Mouse (Mus musculus) layer of hippocampus, adult 2 months (tissue): ENCODE measurements around the gene Vim. TPM values are rescaled to one million over a fixed set of nuclear protein-coding genes. Genes with fewer than 3 reads are reported as not detected.

ENCODE experiments used
- DNase-seq, 2 experiments: peaks; one replicate each; pipeline ENCODE4 v3.0.0; 2022; ENCODE audit warnings: low spot score in 2 of 2
- H3K27ac ChIP-seq: fragments of 200-600 bp; 2 replicates; pipeline ENCODE4 v1.8.1; 2022
- H3K4me3 ChIP-seq: fragments of 200-600 bp; 2 replicates; pipeline ENCODE4 v1.8.1; 2022; ENCODE audit warnings: mild to moderate bottlenecking
- CTCF ChIP-seq: fragments of 200-600 bp; conservative IDR thresholded peaks from 2 replicates; pipeline ENCODE4 v1.8.1; 2022; ENCODE audit warnings: antibody characterized with exemption, mild to moderate bottlenecking, moderate library complexity
- long read RNA-seq, 2 experiments: library from polyadenylated mRNA; stranded (forward); transcript quantifications; one replicate each; pipeline ENCODE4 v2.0.0; 2021; ENCODE audit warnings: borderline mapping rate in 2 of 2
- total RNA-seq, 2 experiments: library from RNA; stranded (reverse); gene quantifications; 2 replicates each; pipeline ENCODE4 v1.2.3; 2021

The Vim gene
- 10 to 100 TPM; 57.4 to 71.6 TPM for total RNA-seq
- long read RNA-seq, experiment 1, transcript Vim-201 (9 exons, 2,193 nt), result major isoform, 18 of 20 reads
- long read RNA-seq, experiment 1, partial matches to known transcripts, result 1 of 20 reads
- long read RNA-seq, experiment 1, other reads (novel, unspliced or antisense), result 1 of 20 reads
- long read RNA-seq, experiment 2, transcript Vim-201 (9 exons, 2,193 nt), result major isoform, 20 of 21 reads
- long read RNA-seq, experiment 2, partial matches to known transcripts, result 0 of 21 reads
- long read RNA-seq, experiment 2, other reads (novel, unspliced or antisense), result 0 of 21 reads

DNA sequence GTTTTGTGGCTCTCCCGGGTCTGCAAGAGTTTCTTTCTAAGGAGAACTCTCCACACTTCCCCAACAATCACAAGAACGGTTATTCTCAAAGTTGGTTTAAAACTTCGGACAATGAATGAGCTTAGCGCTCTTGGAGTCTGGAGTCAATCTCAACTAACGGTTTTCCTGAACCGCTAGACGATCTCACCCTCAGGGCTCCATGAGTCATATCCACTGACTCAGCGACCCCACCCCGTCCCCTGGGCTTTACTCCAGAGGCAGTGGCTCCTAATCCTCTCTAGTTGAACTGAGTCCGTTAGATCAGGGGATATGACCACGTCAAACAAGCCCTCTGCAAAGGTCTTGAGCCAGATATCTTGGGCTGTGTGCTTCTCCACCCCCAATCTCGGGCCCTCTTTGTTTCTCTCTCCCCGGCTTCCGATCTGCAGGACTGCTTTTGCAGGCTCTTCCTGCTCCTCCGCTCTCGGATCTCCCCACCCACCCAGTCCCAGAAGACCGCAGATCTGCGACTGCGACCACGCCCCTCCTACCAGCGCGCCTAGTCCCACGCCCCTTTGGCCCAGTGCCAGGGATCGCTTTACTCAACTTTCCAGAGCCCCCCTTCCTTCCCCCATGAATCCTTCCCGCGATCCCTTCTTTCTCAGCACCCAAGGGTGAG lies at the start of gene Vim:
Vim (plus strand) TSS at position 520 of the 658 bp plus-strand sequence.
- DNase-seq, result peak; percentile 20 to 24
- Histone ChIP-seq H3K27ac (peak within 1 kb of the TSS; percentile 85), H3K4me3 (peak within 1 kb of the TSS; percentile 63)
- TF ChIP-seq CTCF, result no peak

DNA sequence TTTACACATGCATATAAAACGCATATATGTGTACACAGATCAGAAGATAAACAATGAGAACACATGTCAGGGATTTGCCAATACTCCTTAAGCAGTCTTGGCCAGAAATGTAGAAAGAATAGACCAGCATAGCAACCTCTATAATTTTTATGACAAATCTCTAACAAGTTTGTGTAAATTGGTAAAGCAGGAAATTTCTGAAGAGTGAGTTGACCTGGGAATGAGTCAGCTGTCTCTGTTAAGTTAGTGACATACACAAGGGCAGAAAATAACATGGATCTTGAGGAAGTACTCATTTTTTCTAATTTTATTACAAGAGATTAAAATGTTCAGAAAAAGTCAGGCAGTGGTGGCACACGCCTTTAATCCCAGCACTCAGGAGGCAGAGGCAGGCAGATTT lies 47.5 kb upstream of the Vim start:
- TF ChIP-seq CTCF, result no peak
- Histone ChIP-seq H3K4me3 (no peak overlapping the region), H3K27ac (0 out of 2 replicates have a peak overlapping the region, but pooled peaks have one; percentile 1)
- DNase-seq, result no peak

DNA sequence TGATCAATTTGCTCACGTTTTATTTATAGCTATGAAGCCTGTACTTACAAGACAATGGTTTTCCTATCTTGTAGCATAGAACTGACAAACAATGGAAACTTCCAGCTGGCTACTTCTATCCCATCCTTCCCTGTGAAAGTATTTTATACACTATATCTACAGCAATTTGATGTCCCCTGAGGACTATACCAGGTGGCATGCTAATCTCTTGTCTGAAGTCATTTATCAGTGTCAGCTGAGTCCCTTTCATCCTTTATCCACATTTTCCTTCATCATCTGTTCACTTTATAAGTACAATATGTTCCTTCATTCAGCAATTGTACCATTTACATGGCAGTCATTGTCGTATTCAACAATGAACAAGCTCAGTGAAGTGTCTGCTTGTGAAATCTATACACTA lies 46.6 kb upstream of the Vim start:
- DNase-seq, result no peak
- Histone ChIP-seq H3K27ac (peak overlapping the region; percentile 69; the same call in 1 of the 2 replicates), H3K4me3 (no peak overlapping the region)
- TF ChIP-seq CTCF, result no peak

DNA sequence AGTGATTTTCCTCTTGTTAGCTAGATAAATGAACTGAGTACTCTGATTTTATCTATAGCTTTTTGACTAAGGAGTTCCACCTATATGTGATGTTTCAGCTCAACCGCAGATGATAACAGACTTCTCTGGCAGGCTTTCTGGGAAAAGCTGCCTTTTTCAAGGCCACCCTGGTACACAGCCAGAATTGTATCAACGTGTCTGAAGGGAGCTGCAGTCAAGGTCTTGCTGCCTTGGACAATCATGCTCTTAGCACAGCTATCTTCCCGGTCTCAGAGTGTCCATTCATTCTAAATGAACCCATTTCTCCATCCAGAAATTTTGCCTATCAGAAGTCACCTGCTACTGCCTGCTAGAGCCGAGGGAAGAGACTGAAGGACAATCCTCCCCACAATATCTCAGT lies 46.2 kb upstream of the Vim start:
- H3K27ac ChIP-seq, result peak overlapping the region; percentile 69; the same call in 1 of the 2 replicates
- TF ChIP-seq CTCF, result no peak
- DNase-seq, result no peak
- H3K4me3 ChIP-seq, result no peak overlapping the region

DNA sequence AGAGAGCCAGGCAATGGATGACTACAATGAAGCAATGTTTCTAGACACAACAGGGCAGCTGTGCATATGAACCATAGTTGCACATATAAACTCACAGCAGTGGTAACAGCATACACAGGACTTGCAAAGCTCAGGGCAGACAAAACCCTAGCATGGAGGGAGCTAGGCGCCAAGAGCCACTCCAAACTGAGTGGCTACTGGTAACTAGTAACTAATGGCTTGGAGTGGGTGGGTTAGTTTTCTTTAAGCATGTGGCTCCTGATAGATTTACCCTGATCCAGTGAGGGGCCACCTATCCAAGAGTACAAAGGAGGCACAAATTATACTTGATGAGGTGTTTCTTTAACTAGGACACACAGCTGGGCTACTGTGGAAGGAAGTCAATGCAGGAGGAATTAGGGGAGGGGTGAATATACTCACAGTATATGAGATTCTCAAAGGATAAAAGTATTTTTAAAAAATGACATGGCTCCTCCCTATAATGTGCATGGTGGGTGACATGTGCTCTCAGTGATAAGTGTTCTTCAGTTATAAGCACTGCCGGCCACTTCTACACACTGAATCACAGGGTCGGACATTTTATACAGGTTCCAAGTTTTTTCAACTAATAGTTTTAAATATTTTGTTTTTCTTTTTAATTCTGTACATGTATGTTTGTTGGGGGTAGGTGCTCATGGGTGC lies 44.3 kb upstream of the Vim start:
- Histone ChIP-seq H3K4me3 (no peak overlapping the region), H3K27ac (no peak overlapping the region)
- TF ChIP-seq CTCF, result no peak
- no peak for DNase-seq

DNA sequence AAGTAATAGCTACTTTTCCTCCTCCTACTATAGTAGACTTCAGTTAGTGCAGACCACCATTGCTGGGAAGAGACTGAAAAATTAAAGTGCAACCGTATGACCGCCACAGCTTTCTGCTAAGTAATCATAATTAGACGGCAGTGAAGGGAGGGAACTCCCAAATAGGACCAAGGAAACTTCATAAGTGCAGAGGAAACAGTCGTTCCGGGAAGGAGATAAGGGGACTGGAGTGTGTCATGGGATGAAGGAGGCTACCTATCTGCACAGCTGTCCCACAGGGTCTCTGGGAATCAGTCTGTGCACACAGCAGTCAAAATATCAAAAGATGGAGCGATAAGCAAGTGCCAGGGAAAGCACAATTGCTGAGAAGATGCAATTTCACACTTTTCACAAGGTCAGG lies 43.1 kb upstream of the Vim start:
- no peak for DNase-seq
- Histone ChIP-seq H3K27ac (no peak overlapping the region), H3K4me3 (no peak overlapping the region)
- no peak for TF ChIP-seq CTCF

DNA sequence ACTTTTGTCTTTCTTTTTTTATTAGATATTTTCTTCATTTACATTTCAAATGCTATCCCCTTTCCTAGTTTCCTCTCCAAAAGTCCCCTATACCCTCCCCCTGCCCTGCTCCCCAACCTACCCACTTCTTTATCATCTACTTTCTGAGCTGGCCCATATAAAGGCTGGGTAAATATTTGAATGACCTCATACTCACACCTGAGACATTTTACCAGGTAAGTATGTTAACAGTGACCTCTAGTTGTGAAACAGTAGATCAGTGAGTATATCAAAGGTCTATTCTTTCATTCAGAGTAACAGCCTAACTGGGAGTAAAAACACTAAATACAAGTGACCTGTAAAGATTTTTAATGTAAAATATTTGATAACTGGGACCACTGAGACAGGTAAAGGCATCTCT lies 37.0 kb upstream of the Vim start:
- no peak overlapping the region for H3K4me3 ChIP-seq
- H3K27ac ChIP-seq, result no peak overlapping the region
- peak; percentile 38 for TF ChIP-seq CTCF
- DNase-seq, result no peak

DNA sequence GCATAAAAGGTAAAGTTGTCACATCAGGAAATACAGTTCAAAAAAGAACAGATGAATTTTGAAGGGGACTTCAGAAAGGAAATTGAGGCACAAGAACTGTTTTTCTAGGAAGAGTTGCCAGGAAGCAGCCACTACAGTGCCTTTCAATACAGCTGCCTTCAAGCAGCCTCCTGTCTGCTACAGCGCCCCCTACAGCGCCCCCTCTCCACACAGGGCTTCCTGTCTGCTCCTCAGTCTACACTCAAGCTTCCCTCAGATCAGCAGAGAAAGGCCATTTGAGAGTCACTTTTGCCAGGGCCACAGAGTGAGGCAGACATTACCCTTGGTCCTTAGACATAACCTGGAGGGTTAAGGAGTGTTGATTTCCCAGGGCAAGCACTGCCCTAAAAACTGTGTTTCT lies 36.0 kb upstream of the Vim start:
- Histone ChIP-seq H3K27ac (no peak overlapping the region), H3K4me3 (no peak overlapping the region)
- TF ChIP-seq CTCF, result peak; percentile 36
- no peak for DNase-seq

DNA sequence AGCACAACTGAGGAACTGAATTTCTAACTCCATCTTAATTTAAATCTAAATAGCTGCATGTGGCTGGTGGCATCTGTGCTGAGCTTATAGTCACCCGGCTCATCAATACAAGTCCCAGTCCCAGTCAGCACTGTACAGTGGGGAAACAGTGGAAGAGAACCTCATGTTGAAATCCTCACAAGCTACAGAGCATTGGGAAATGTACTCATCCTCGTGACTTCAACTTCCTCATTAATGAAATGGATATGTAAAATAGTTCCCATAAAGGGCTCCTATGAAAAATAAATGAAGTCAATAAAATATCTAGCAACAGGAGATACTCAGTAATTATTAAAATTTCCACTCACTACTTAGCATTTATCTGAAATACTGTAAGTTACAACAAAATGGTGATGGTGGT lies 35.5 kb upstream of the Vim start:
- Histone ChIP-seq H3K4me3 (no peak overlapping the region), H3K27ac (no peak overlapping the region)
- DNase-seq, result no peak
- TF ChIP-seq CTCF, result no peak

DNA sequence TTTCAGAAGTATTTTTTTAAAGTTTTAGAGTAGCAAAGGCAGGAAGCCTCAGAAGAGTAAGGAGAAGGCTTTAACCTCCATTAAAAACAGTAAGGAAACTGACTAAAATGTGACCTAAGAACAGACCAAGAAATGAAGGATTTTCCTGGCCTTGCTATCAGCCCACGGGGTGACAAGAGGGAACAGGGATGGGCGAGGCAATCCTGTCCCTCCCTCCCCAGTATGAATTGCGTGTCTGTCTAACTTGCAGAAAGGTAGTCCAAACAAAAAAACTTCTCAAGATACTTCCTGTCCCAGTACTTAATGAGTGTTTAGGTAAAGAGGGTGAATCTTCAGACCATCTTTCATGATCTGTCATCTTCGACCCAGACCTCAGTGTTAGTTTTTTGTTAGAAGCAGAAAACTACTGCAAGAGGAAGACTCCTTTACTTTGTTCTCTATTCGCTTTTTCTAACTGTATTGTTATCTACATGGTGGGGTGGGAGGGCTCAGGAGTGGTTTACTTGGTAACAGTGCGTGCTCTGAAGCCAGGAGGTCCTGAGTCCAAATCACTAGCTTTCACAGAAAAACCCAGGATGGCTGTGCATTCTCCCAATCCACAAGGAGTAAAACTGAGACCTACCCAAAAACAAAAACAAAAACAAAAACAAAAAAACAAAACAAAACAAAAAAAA lies 34.9 kb upstream of the Vim start:
- H3K4me3 ChIP-seq, result no peak overlapping the region
- no peak for DNase-seq
- no peak overlapping the region for H3K27ac ChIP-seq
- TF ChIP-seq CTCF, result no peak

DNA sequence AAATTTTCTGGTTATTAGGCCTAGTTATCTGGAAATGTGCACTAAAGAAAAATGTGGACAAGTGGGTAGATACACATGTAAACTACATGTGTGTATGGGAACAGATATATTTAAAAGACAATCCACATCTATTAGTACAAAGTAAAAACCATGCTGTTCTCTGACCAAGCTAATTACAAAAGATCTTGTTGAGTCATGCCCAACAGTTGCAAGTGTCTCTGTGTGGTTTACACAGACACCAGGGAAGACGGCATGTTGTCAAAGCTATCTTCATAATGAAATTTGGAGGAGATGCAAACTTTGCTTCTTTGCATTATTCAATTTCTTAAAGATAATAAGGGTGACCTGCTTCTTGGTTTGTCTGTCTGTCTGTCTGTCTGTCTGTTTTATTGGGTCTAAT lies 33.9 kb upstream of the Vim start:
- Histone ChIP-seq H3K27ac (no peak overlapping the region), H3K4me3 (no peak overlapping the region)
- TF ChIP-seq CTCF, result no peak
- no peak for DNase-seq

DNA sequence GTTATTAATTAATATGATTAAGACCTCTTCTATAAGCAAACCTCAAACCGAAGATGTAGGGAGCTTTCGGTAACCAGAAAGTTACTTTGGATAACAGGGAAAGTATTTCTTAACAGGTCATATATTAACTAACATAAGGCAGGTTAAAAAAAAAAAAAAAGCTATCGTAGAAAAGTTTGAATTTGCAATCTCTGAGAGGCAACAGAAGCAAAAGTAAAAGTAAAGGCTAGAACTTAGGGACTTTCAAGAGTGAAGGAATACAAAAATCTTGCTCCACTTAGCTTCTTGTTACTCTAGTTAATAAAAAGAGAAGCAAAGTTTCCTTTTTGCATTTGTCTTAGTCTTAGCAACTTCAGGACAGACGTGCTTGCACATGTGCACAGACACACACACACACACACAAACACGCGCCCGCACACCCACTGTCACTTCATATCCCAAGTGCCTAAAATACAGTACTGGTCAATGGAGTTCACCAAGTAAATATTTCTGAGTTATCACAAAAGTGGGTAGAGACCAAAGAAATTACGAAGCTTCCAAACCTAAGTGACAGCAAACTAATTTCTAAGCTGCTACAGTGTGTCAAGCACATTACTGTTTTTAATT lies 30.1 kb upstream of the Vim start:
- no peak for TF ChIP-seq CTCF
- H3K27ac ChIP-seq, result peak overlapping the region; percentile 99
- no peak for DNase-seq
- H3K4me3 ChIP-seq, result peak overlapping the region; percentile 87
